In the genomic region with DNA sequence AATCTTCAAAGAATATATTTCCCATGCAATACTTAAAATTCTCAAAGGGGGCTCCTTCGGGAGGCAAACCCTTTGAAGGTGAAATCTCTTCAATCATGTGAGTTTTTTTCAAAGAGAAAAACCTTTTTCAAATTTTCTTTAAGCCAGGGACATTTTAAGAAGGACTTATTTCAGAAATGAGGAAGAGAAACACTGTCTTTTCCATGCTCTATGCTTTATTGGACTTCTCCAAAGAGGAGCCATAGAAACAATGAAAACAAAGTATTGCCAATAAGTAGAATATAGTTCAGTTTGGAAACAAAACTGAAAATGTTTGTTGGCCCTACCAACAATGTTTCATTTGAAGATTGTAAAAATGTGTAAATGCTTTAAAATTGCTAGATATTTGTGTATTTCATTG, we compare ENCODE assay signal across 31 mouse cellular contexts.
"Had no signal": no experiment of that assay in that cellular context is flagged by ENCODE, and none has a peak within 500 bp of the region (broad histone marks: within the 10 kb centered on the region; RNA-seq: fewer than 3 reads in every experiment).

No protein-coding gene starts in this region.

- H3K27ac ChIP-seq: left cerebral cortex, adult 2 months; limb, embryonic 10.5 days; limb, embryonic 12.5 days; limb, embryonic 13.5 days; limb, embryonic 15.5 days; liver, embryonic 13.5 days; liver, embryonic 14.5 days; liver, embryonic 15.5 days; lung, embryonic 15.5 days; macrophage; midbrain, embryonic 10.5 days; midbrain, embryonic 12.5 days; midbrain, embryonic 13.5 days; midbrain, embryonic 15.5 days; neural tube, embryonic 12.5 days had no signal

- ATAC-seq: liver, postnatal 0 days; lung, postnatal 0 days; midbrain, embryonic 13.5 days; midbrain, embryonic 15.5 days; midbrain, embryonic 16.5 days had no signal

- DNase-seq: left cerebral cortex, postnatal 4 days; liver; liver, embryonic 13.5 days; liver, postnatal 0 days; lung, adult 18-20 months; lung, adult 2 months; lung, embryonic 14.5 days; lung, postnatal 10 days; lung, postnatal 14 days; lung, postnatal 36 days; lung, postnatal 4 days had no signal

- H3K4me2 ChIP-seq: limb, embryonic 12.5 days; limb, embryonic 13.5 days; limb, embryonic 15.5 days; liver, embryonic 11.5 days; liver, embryonic 13.5 days; liver, embryonic 15.5 days; lung, embryonic 14.5 days; lung, embryonic 15.5 days; midbrain, embryonic 11.5 days; midbrain, embryonic 12.5 days; midbrain, embryonic 13.5 days; midbrain, embryonic 15.5 days; neural tube, embryonic 12.5 days had no signal

- H3K9ac ChIP-seq: limb, embryonic 12.5 days; limb, embryonic 13.5 days; limb, embryonic 15.5 days; liver, embryonic 13.5 days; liver, embryonic 14.5 days; liver, embryonic 15.5 days; liver, postnatal 0 days; lung, embryonic 14.5 days; lung, embryonic 15.5 days; midbrain, embryonic 12.5 days; midbrain, embryonic 13.5 days; midbrain, embryonic 15.5 days; neural tube, embryonic 12.5 days had no signal

- H3K9me3 ChIP-seq: limb, embryonic 10.5 days; limb, embryonic 12.5 days; limb, embryonic 13.5 days; limb, embryonic 15.5 days; liver, embryonic 13.5 days; liver, embryonic 15.5 days; lung, embryonic 15.5 days; midbrain, embryonic 10.5 days; midbrain, embryonic 12.5 days; midbrain, embryonic 13.5 days; midbrain, embryonic 15.5 days; neural tube, embryonic 12.5 days had no signal

- H3K27me3 ChIP-seq: limb, embryonic 12.5 days; limb, embryonic 13.5 days; limb, embryonic 15.5 days; liver, embryonic 13.5 days; liver, embryonic 15.5 days; lung, embryonic 15.5 days; megakaryocyte, embryonic 14.5 days; midbrain, embryonic 12.5 days; midbrain, embryonic 13.5 days; midbrain, embryonic 15.5 days; neural tube, embryonic 12.5 days had no signal

- H3K4me3 ChIP-seq: left cerebral cortex, adult 2 months; limb, embryonic 10.5 days; limb, embryonic 12.5 days; limb, embryonic 13.5 days; limb, embryonic 15.5 days; liver, embryonic 13.5 days; liver, embryonic 15.5 days; lung, embryonic 15.5 days; megakaryocyte, embryonic 14.5 days; midbrain, embryonic 10.5 days; midbrain, embryonic 12.5 days; midbrain, embryonic 13.5 days; midbrain, embryonic 15.5 days; myocyte; neural tube, embryonic 12.5 days had no signal

- H3K4me1 ChIP-seq: limb, embryonic 10.5 days; limb, embryonic 12.5 days; limb, embryonic 13.5 days; limb, embryonic 15.5 days; liver, embryonic 13.5 days; liver, embryonic 15.5 days; lung, embryonic 15.5 days; megakaryocyte, embryonic 14.5 days; midbrain, embryonic 10.5 days; midbrain, embryonic 12.5 days; midbrain, embryonic 13.5 days; midbrain, embryonic 15.5 days; neural tube, embryonic 12.5 days had no signal

- H3K36me3 ChIP-seq: limb, embryonic 10.5 days; limb, embryonic 12.5 days; limb, embryonic 13.5 days; limb, embryonic 15.5 days; liver, embryonic 13.5 days; liver, embryonic 15.5 days; lung, embryonic 15.5 days; midbrain, embryonic 10.5 days; midbrain, embryonic 12.5 days; midbrain, embryonic 13.5 days; midbrain, embryonic 15.5 days; neural tube, embryonic 12.5 days had no signal
